Mouse (Mus musculus): ENCODE data around the gene Irgm1. TPM values are rescaled to one million over a fixed set of nuclear protein-coding genes. Genes with fewer than 3 reads are reported as not detected.

Irgm1 gene
- polyA plus RNA-seq (2017; shearing (Covaris generic)), result 29.4 TPM

DNA sequence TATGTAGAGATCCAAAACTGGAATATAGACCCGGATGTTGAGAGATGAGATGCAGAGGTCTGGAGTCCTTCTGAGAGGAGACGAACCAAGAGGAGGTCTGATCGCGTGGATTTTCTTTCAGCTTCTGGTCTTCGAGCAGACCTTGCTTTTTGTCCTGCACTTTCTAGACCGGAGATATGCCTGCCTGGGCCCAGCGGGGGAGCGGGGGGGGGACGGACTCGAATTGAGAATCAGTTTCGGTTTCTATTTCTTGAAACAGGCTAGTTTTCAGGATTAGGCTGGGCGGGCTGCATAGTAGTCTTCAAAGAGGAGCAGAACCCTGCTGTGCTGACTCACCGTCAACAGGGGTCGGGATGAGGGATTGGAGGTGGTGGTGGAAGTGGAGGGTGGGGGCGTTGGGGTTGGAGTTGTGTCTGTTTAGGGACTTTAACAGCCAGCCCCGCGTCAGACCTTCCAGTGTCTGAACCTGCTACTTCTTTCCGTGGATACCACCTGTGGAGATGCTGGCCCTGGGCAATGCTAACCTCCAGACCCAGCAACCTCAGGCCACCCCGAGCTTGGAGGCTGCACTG is at the start of gene Irgm1:
Irgm1 (minus strand) TSS at position 483 of the 572 bp plus-strand sequence.

DNA sequence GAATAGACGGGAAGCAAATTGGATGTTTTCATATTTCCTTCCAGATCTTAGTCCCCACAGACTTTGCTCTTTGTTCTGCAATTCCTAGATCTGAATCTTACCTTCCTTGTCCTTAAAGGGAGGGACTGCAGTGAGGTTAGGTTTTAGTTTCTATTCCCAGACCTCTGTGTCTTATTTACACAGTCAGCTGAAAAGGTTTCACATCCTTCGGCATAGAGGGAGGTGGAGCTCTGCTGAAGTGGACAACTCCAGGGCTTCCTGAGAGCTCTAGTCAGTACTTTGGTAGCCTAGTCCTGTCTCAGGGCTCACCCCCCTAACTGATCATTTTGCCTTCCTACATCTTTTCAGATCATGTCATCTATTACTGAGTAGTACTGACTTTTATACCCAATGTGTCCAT is 30.5 kb upstream of the Irgm1 start, which contains the start of gene Gm5431:
Gm5431 (minus strand) TSS at position 194 of the 400 bp plus-strand sequence.

DNA sequence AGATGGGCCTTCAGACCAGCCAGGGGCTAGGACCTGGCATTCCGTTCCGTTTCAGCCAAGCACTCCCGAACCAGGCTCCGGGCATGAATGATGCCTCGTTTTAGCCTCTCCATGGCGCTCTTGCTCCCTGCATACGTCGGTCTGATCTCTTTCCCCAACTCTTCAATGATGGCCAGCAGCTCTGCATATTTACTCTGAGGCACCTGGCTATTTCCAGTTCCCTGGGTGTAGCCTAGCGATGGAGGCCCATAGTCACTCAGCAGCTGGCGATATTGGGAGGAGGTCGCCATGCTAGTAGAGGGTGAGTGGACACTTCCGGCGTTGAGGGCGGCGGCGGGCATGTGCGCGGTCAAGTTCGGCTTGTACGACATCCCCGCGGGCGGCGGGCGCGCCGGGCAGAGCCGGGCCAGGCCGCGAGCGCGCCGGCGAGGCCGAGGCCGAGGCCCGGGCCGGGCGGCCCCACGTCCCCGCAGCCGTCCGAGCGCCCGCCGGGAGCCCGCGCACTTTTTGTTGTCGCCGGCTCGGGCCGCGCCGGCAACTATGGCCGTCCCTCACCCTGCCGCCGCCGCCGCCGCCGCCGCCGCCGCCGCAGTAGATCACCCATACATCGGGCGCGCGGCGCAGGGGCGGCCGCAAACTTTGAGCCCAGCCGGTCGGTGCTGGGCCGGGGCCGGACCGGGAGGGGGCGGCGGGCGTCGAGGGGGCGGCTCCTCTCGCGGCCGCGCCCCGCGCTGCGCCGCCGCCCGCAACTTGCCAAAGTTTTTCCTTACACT is 45.3 kb downstream of the Irgm1 start, which contains the start of the genes Trim7 and Gm12184:
Trim7 (plus strand) TSS at position 162 of the 773 bp plus-strand sequence.
Gm12184 (minus strand) TSS at position 677 of the 773 bp plus-strand sequence.

DNA sequence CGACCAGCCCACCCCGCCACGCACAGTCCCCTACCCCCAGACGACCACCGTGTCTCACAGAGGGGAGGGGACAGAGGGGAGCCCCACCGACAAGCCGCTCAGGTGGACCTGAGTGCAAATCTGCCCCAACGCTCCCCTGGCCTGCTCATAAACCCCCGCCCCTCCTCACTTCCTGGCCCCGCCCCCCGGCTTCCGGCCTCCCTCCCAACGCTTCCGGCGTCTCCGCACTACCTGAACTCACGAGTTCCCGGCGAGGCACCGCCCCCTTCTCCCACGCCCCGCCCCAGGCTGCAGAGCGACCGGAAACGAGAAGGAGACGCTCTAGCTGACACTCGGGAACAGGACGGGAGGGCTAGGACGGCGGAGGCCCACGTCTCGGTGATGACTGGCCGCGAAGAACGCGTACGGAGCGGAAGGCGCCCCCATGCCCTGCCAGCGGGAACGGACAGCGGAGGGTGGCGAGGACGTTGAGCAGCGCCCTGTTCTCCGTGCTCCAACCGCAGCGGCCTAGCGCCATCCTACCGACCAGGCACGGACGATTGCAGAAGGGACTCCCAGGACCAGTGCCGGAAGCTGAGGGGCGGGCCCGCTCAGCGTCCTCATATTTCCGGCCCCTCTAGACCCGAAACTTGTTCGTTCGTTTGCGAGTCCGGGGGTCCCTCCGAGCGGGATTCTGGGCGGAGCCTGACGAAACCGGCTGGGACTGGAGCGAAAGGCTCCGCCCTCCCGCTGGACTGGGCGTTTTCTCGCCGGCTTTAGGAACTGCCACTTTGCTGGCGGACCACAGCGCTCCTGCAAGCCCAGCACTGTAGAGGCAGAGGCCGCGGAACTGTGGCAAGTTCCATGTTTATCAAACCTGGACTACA is 54.5 kb downstream of the Irgm1 start, which contains the start of gene Trim41:
Trim41 (minus strand) TSS at position 554 of the 866 bp plus-strand sequence.

Other genes with a start within 250 kb of the Irgm1 start
- 570 TPM for gene Rack1, start 71.4 kb downstream of the Irgm1 start, polyA plus RNA-seq (2017; shearing (Covaris generic))
- 0.68 TPM for gene Trim41, start 54.3 kb downstream of the Irgm1 start, polyA plus RNA-seq (2017; shearing (Covaris generic))
- gene Trim7, start 45.5 kb downstream of the Irgm1 start, polyA plus RNA-seq (2017; shearing (Covaris generic)), result 0.80 TPM
- gene Gm12184, start 45.0 kb downstream of the Irgm1 start, polyA plus RNA-seq (2017; shearing (Covaris generic)), result 7.8 TPM
- 0.89 TPM for gene Gm5431, start 30.5 kb upstream of the Irgm1 start, polyA plus RNA-seq (2017; shearing (Covaris generic))
- 101 TPM for gene Psme2b, start 74.5 kb upstream of the Irgm1 start, polyA plus RNA-seq (2017; shearing (Covaris generic))
- 0.76 TPM for gene Olfr56, start 107.2 kb upstream of the Irgm1 start, polyA plus RNA-seq (2017; shearing (Covaris generic))
- gene 9930111J21Rik1, start 107.7 kb upstream of the Irgm1 start, polyA plus RNA-seq (2017; shearing (Covaris generic)), result 101 TPM
- gene Gm12185, start 120.5 kb upstream of the Irgm1 start, polyA plus RNA-seq (2017; shearing (Covaris generic)), result 1.7 TPM
- 54.3 TPM for gene Tgtp1, start 122.5 kb upstream of the Irgm1 start, polyA plus RNA-seq (2017; shearing (Covaris generic))
- gene 9930111J21Rik2, start 179.6 kb upstream of the Irgm1 start, polyA plus RNA-seq (2017; shearing (Covaris generic)), result 78.1 TPM
- 80.7 TPM for gene Tgtp2, start 192.5 kb upstream of the Irgm1 start, polyA plus RNA-seq (2017; shearing (Covaris generic))
- gene Ifi47, start 204.9 kb upstream of the Irgm1 start, polyA plus RNA-seq (2017; shearing (Covaris generic)), result 156 TPM
- not detected for gene Olfr1396, start 243.2 kb upstream of the Irgm1 start, polyA plus RNA-seq (2017; shearing (Covaris generic))